Mouse (Mus musculus): ENCODE results near the gene Tdp1. TPM values are rescaled to one million over a fixed set of nuclear protein-coding genes. Genes with fewer than 3 reads are reported as not detected.
"Not testable (repeated sequence)": the region's sequence is repeated elsewhere in the genome, so short reads cannot be mapped to it uniquely, and the experiment has no call there.

The Tdp1 gene
- total RNA-seq, 2 experiments from 2014 or later: 18.4 to 20.1 TPM

DNA sequence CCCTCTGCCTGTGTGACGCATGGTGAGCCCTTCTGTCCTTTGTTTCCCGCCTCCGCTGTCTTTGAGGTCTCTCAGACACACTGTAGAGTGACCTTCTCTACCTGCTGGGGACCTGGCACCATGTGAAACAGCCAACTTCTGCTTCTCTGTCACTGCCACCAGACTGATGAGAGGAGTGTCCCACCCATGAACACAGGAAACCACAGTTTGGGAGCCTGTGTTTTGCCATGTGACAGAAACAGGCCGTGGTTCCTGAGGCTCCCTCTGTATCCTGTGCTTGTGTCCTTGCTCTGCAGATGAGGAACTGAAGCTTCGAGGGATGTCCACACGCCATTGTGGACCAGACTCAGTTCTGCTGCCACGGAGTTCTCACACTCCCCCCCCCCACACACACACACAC lies 72.1 kb downstream of the Tdp1 start:
- DNase-seq (ENCODE audit: low spot score in 2 of 2): no peak

DNA sequence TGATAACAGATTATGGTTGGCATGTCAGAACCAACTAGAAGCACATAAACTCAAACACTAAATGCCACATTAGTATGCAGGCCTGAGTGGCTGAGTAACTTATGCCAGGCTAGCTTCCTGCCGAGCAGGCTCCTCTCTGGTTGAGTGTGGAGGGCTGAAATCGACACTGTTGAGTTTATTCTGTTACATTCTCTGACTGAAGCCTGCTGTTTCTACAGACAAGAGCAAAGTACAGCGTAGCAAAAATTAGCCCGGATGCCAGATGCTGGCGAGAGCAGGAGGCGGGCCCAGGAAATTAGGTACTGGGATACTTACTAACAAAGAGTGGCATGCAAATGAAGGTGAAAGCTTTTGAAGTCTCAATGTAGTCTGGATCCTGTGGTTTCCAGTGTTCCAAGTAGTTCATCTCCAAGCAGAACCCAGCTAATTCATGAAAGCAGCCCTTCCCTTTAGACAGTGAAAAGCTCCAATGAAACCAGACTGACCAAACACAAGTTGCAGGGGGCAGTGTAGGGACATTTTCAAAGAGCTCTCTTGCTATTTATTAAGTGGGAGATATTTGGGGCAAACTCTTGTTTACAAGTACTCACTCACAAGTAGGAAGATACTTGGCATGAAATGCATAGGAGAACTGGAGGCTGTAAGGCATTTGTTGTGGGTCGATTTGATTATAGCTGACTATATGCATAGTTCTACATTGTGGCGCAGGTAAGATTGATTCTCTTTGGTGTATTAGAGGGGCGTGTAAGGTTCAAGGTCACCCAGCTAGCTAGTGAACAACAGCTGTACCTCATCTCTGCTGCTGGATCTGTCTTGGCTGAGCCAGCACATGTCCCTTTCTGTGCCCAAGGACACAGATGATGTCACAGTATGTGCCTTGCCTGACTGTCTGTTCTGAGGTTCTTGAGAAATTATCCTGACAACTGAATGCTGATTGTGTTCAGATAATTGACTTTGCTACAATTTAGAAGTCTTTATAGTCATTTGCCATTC lies 74.0 kb downstream of the Tdp1 start:
- no peak for DNase-seq (ENCODE audit: low spot score in 2 of 2)

DNA sequence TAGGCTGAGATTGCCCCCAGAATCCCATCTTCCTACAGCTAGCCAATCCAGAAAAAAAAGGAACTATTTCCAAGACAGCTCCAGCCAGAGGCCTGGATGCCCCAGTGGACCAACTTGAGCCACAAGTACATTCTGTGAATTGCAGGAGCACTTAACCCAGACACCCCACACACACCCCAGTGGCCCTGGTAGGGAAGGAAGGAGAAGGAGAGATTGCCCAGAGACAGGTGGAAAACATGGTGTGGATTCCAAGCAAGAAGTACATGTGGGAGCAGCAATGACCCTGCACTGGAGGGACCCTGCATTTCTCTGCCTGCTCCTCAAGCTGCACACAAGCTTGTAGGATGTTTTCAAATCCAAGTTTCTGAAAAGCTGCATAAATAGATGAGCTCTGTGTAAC lies 75.0 kb downstream of the Tdp1 start:
- DNase-seq (ENCODE audit: low spot score in 2 of 2): no peak

DNA sequence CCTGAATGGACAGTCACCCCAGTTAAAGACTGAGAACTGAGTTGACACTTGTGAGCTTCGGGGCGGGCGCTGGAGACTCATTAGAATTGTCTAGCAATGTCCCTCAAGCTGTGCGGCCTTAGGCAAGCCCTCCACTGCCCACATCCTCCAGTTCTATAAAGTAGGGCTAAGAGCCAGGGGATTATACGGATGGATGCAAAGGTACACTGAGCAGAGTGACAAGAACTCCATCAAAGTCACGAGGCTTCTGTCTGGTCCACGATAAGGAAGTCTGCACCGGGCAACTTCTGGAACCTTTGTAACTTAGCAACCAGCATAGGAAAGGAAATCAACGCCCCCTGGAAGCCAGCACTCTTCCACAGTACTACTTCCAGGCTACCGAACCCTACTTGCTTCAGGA lies 75.6 kb downstream of the Tdp1 start:
- DNase-seq (ENCODE audit: low spot score in 2 of 2): no peak

DNA sequence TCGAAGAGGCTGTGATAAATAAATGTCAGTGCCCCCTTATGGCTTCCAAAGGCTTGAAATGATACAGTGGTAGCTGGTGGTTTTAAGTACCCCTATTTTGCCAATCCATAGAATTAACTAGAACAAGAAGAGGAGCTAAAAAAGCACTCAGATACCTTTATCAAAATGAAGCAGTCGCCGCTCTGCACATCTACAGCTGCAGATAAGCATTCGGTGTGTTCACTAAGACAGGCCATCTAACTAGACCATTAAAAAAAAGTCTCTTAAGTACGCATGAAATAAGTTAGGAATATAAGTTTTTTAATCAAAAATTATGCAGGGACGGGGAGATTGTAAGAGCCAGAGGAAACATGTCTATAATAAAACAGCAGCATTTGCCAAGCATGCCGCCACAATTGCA lies 76.4 kb downstream of the Tdp1 start:
- DNase-seq (ENCODE audit: low spot score in 2 of 2): no peak

DNA sequence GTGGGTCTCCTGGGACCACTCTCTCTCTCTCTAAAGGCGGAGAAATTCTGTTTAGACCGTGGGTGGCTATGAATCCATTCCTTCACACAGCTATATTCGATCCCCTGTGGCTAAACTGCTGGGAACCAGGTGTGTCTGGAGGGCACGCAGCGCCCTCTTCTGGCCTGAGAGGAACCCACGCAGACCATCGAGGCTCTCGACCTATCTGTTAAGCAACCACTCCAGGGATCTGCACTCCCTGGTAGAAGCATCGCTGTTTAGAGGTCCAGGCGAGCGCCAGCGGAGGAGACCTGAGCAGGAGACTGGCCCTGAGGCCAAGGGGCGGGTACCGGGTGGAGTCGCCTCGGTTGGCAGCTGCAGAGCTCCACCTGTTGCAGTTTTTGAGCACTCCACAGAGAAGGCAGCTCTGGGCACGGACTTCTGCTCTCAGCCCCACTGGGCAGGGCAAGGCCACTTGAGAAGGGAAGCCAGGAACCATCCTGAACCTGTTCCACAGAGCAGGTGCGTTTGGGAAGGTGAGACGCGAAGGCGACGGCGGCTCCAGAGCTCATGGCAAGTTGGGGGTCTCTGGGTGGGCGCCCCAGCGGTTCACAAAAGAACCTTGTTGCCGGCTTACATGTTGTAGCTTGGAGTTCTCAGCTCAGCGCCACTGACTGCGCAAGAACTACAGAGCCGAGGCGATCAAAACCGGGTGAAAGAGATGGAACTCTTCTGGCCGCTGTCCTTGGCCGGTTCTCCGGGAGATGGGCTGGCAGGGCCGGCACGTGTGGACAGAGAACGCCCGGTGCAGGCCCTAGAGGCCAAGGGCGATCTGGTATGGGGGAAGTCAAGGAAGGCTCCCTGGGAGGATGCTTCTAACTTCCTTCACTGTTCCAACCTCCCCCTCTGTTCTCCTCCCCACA lies 80.2 kb downstream of the Tdp1 start, which contains the start of gene Kcnk13:
Kcnk13 (plus strand) TSS at position 199 of the 902 bp plus-strand sequence.
- peak in 1 of 2 experiments; percentile 57 for DNase-seq (ENCODE audit: low spot score in 2 of 2)

DNA sequence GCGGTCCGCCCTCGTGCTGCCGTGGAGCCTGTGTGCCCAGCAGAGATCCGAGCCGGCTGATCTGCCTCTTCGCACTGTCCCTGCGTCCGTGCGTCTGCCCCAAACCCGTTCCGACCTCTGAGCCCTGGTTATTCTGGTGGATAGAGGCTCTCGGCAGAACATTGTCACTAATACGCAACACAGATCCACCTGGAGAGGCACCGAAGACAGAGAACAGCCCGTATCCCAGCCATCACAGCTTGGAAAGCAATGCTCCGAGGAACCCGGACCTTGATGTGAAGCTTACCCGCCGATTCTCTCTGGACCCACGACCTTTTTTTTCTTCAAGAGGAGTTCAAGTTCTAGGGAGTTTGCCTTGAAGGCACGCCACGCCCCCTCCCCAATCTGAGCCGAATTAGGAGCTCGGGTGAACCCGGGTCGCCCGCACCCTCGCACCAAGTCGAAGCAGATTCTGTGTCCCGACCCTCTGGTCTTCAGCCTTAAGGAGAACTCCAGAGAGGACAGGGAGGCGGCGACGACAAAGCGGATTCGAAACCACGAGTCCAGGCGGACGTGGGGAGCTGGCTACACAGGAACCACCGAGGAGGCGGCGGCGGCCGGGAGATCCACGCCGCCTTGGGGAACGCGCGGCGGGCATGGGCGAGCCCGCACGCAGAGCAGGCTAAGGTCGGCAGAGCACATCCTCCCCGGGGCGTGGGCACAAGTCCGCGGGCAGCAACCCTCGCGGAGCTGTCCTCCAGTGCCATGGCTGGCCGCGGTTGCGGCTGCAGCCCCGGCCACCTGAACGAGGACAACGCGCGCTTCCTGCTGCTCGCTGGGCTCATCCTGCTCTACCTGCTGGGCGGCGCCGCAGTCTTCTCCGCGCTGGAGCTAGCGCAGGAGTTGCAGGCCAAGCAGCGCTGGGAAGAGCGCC lies 81.1 kb downstream of the Tdp1 start:
- DNase-seq (ENCODE audit: low spot score in 2 of 2): peak in 1 of 2 experiments; percentile 39

DNA sequence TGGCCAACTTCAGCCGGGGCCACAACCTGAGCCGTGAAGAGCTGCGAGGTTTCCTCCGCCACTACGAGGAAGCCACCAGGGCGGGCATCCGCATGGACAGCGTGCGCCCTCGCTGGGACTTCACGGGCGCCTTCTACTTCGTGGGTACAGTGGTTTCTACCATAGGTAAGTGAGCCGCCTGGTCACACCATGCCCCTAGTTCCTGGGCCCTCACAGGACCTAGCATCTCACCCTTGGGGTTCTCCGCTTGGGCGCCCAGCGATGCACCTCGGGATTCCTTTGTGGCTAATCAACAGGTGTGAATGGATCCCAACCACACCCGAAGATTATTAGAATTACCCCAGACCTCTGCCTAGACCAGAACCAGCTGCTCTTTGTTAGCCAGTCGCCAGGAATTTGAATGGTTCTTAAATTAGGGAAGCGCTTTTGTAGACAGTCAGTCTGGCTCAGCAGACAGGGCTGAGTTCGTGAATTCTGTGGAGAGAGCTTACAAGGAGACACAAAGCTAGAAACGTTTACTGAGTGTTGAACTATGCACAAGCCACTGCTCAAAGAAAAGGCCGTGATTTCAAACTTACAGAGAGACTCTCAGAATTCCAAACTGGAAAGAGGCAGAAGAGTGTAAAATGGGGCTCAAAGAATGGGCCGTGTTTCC lies 81.9 kb downstream of the Tdp1 start:
- DNase-seq (ENCODE audit: low spot score in 2 of 2): peak in 1 of 2 experiments; percentile 18

DNA sequence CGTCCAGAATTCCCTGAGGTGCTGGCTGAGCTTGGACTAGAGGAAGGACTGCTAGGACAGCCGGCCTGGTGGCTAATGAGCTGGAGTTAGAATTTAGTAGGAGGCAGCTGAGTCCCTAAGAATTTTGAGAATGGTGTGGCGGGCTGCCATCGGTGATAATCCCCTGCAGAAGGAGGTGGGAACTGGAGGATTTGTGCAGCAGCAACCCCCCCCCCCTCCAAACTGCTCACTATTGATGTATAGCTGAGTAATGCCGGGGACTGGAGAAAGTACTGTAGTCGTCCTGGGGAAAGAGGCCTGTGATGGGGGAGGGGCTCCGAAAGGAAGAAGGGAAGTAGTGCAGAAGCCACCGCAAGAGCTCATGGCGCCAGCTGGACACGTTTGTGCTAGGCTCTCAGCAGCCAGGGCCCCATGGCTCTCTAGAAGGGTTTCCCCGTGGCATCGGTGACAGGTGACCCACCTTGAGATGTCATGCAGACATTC lies 82.6 kb downstream of the Tdp1 start:
- peak in 1 of 2 experiments; percentile 40 for DNase-seq (ENCODE audit: low spot score in 2 of 2)

DNA sequence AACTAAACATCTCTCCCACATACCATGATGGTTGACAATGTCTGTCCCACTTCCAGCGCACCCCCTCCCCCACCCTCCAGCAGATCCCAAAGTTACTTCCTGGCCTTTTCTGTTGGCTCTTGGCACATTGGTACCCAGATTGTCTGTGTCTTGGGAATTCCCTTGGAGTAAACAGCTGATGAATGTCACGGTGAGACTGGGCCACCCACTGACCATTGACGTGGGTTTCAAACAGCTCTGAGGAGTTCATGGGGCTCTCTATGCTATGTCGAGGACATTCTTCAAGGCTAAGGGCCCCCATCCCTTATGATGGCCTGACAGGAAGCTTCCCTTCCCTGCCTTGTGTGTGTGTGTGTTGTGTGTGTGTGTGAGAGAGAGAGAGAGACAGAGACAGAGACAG lies 85.6 kb downstream of the Tdp1 start:
- no peak for DNase-seq (ENCODE audit: low spot score in 2 of 2)

DNA sequence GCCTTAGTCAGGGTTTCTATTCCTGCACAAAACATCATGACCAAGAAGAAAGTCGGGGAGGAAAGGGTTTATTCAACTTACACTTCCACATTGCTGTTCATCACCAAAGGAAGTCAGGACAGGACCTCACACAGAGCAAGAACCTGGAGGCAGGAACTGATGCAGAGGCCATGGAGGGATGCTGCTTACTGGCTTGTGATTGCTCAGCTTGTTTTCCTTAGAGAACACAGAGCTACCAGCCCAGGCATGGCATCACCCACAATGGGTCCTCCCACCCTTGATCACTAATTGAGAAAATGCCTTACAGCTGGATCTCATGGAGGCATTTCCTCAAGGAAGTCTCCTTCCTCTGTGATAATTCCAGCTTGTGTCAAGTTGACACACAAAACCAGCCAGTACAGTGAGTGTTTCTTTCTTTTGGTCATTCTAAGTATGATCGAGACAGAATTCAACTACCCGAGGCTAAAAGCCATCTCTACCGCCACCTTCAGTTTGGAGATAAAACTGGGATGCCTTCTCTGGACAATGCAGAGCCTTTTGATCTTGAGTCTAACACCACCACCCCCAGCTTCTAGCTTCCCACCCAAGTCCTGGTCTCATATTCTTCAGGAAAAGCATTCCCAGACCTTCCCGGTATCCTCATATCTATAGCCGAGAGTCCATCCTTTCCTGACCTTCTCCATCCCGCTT lies 87.0 kb downstream of the Tdp1 start:
- not testable (repeated sequence) for DNase-seq (ENCODE audit: low spot score in 2 of 2)

DNA sequence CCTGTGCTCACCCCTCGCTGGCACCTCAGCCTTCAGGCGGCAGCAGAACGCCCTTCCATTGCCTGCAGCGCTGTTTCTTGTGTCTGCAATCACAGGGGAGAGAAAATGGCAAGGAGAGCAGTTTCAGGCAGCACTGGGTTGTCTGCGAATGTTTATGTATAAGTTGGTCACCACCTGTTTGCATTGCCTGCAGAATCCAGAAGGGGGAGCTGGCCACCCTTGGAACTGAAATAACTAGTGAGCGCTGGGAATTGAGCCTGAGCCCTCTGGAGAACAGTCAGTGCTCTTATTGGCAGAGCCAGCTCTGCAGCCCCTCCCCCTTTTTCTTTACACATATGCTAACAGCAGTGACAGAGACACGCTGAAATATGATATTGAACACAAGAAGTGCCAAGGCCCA lies 88.5 kb downstream of the Tdp1 start:
- no peak for DNase-seq (ENCODE audit: low spot score in 2 of 2)

DNA sequence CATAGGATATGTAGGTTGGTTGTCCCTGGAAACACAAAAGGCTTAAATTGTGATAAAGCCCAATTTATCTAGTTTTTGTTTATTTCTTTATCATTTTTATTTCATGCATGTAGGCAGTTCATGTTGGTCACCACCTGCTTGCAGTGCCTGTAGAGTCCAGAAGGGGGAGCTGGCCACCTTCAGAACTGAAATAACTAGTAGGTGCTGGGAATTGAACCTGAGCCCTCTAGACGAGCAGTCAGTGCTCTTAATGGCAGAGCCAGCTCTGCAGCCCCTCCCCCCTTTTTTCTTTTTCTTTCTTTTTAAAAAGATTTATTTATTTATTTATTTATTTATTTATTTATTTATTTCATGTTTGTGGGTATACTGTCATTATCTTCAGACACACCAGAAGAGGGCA lies 89.3 kb downstream of the Tdp1 start:
- no peak for DNase-seq (ENCODE audit: low spot score in 2 of 2)

DNA sequence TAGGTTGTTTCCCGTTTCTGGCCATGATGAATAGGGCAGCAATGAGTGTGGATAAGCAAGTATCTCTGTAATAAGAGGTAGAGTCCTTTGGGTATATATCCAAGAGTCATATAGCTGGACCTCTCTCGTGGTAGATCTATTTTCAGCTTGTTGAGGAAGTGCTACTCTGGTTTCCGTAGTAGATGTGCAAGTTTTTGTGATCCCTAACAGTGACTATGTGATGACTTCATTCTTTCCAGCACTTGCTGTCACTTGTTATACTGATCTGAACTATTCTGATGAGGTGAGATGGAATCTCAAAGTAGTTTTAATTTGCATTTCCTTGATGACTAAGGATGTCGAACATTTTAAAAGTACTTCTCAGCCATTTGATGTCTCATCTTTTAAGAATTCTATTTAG lies 95.2 kb downstream of the Tdp1 start:
- DNase-seq (ENCODE audit: low spot score in 2 of 2): no peak

DNA sequence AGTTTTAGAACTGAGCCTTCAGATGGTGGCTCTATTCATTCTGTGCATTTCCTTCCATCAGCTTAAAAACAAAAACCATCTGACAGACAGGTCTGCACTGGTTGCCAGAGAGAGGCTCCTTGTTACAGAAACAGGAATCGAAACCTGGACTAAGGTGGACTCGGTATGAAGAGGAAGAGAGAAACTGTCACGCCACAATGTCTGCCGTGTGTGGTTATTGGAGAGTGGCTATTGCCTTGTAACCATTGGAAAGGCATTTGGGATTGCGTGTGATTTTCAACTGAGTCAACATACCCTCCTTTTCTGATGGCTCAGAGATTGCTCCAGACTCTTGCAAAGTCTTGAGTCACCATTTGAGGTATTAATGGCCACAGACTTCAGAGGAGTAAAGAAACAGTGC lies 102.5 kb downstream of the Tdp1 start:
- DNase-seq (ENCODE audit: low spot score in 2 of 2): no peak

DNA sequence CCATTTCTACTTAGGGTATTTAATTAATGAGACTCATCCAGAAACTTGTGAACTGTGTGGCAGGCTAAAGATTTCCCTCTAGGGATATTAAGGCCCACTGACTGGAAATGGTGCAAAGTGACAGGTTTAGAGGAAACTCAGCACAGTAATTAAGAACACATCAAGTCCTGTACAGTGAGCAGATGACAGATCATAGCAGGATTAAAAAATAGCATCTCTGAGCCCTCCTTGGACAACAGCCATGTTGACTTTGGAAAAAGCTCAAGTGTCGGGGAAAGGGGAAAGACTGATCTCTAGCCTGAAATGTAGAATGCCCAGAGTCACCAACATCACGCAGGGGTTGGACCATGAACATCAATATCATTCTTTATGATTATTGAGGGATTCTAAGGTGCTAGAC lies 103.8 kb downstream of the Tdp1 start:
- DNase-seq (ENCODE audit: low spot score in 2 of 2): no peak

DNA sequence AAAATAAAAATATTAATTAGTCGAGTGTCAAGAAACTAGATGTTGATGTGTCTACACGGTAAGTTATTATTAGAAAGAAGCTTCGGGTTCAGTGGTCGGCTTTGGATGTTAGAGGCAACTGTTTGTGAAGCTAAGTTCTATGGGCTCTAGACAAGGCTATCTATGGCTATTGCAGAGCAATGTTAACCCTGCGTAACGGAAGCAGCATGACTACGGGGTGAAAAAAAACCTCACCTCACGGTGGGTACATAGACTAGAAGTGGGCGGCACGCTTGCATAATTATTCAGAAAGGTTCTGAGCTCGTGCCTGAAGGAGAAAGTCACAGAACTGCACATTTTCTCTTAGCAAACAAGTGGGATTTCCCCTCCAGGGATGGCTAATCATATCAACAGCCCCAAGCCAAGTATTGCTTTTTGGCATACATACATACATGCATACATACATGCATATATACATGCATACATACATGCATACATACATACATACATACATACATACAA lies 108.1 kb downstream of the Tdp1 start:
- DNase-seq (ENCODE audit: low spot score in 2 of 2): no peak

DNA sequence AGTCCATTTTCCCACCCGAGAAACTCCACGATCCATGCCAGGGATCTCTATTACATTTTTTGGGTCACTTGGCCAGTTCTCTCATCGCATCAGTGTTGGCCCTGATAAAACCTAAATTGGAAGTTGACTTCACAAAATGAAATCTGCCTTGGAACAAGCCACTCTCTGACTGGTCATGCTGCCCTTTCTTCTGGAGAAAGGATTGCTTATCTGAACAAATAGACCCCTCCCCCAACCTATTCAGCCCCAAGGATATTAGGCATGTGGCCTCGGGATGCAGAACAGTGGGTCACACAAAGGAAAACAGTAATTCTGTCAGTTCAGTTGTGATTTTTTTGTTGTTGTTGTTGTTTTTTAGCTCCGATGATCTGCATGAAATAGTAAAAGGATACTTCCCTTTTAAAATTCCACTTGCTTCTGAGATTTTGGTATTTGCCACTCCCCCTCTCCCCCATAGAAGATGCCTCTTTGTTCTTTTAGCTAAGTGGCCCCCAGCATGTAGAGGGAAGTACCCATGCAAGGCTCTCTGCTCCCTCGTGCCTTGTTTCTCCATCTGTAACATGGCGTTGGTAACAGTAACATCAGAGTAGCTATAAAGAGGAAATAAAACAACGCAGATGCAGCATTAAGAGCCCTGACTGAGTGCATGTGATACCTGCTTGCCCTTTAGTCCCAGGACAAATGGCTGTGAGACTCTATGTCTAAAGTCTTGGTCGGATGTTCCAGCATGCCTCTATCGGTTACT lies 109.0 kb downstream of the Tdp1 start:
- DNase-seq (ENCODE audit: low spot score in 2 of 2): no peak

DNA sequence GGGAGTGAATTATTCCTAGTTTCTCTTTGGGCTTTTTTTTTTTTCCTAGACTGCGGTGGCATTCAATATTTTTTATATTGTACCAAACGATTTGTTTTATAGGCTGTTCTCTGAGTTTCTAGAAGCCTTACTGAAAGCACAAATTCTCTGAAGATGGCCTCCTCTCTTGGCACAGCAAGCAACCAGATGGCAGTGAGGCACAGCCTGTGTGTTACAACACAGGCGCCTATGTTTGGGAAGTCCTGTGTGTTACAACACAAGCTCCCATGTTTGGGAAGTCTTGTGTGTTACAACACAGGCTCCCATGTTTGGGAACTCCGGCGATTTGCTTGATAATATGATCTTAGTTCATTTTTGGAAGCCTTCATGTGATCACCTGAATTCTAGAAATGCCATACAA lies 111.6 kb downstream of the Tdp1 start:
- DNase-seq (ENCODE audit: low spot score in 2 of 2): no peak
